Mouse (Mus musculus) liver, adult 2 months (tissue): ENCODE measurements around the gene Cnp. TPM values are rescaled to one million over a fixed set of nuclear protein-coding genes. Genes with fewer than 3 reads are reported as not detected.
A peak's percentile ranks its signal among the peaks of the same experiment; 100 is the strongest.

ENCODE experiments used
- DNase-seq: peaks from one replicate; pipeline ENCODE4 v3.0.0-alpha.2; 2011; ENCODE audit warnings: low read depth, low spot score; ENCODE audit errors: extremely low read depth
- H3K27ac ChIP-seq: fragments of 200-500 bp; replicated peaks from 2 replicates; pipeline ENCODE4 v1.5.1; 2012; ENCODE audit warnings: low read depth, mild to moderate bottlenecking, control low read depth, inconsistent platforms, low read length; ENCODE audit not compliant: insufficient read depth
- H3K27me3 ChIP-seq: fragments of 200-500 bp; 2 replicates; pipeline ENCODE4 v1.6.1; 2012; ENCODE audit warnings: mild to moderate bottlenecking, moderate library complexity, low read length, inconsistent platforms; ENCODE audit not compliant: control insufficient read depth, insufficient read depth
- H3K36me3 ChIP-seq: fragments of 200-500 bp; 2 replicates; pipeline ENCODE4 v1.6.1; 2012; ENCODE audit warnings: low read length, inconsistent platforms; ENCODE audit not compliant: control insufficient read depth, insufficient read depth
- H3K4me1 ChIP-seq: fragments of 200-500 bp; 2 replicates; pipeline ENCODE4 v1.6.1; 2011; ENCODE audit warnings: low read length; ENCODE audit not compliant: control insufficient read depth, insufficient read depth
- H3K4me3 ChIP-seq: fragments of 200-500 bp; 2 replicates; pipeline ENCODE4 v1.5.1; 2011; ENCODE audit warnings: low read depth, mild to moderate bottlenecking, control low read depth, low read length, moderate library complexity; ENCODE audit not compliant: insufficient read depth
- H3K79me2 ChIP-seq: fragments of 200-500 bp; 2 replicates; pipeline ENCODE4 v1.6.1; 2012; ENCODE audit warnings: inconsistent platforms, mild to moderate bottlenecking, low read length, moderate library complexity; ENCODE audit not compliant: control insufficient read depth, insufficient read depth
- H3K9ac ChIP-seq: fragments of 200-500 bp; 2 replicates; pipeline ENCODE4 v1.6.1; 2012; ENCODE audit warnings: low read depth, mild to moderate bottlenecking, control low read depth, inconsistent platforms, low read length
- CTCF ChIP-seq: fragments of 200-500 bp; IDR thresholded peaks from 2 replicates; pipeline ENCODE4 v1.5.1; 2011; ENCODE audit warnings: low read depth, low read length, control low read depth
- POLR2A ChIP-seq: fragments of 200-500 bp; IDR thresholded peaks from 2 replicates; pipeline ENCODE4 v1.6.1; 2011; ENCODE audit warnings: low read length, control low read depth; ENCODE audit not compliant: insufficient read depth; ENCODE audit errors: extremely low read depth
- WGBS: fragments of 180-500 bp; shearing (Covaris S2); methylation state at CpG from one replicate; pipeline ENCODE4 v1.1.7; 2018; 5-methylcytosine and 5-hydroxymethylcytosine counted together
- polyA plus RNA-seq: library from polyadenylated mRNA; depleted of rRNA; stranded (reverse); fragments of >200 nt; gene quantifications from 2 replicates; pipeline ENCODE4 v1.2.3, GENCODE M21; 2012
- total RNA-seq: library from RNA; depleted of rRNA; stranded (reverse); fragments of >200 nt; gene quantifications from 2 replicates; pipeline ENCODE4 v1.2.3, GENCODE M21; 2014

The Cnp gene
- total and polyA plus RNA-seq, 2 experiments: 11.6 to 17.3 TPM

- Histone ChIP-seq H3K4me1 (peaks cover 3% of the 10 kb centered on the region; the same call in 1 of the 2 replicates), H3K79me2 (no peaks in the 10 kb centered on the region), H3K27ac (no peak overlapping the region), H3K36me3 (no peaks in the 10 kb centered on the region), H3K9ac (no peak overlapping the region), H3K27me3 (no peaks in the 10 kb centered on the region), H3K4me3 (no peak overlapping the region)
- no peak for TF ChIP-seq CTCF
- no peak for TF ChIP-seq POLR2A
- WGBS: 71% methylated on average over 9 of the region's 9 CpGs
- DNase-seq: no peak
Measured at GRCm38 (mm10) chr11:100569789-100570188, 4.9 kb upstream of the Cnp start.

GRCm38 (mm10) chr11:100570430-100571201 is 4.1 kb upstream of the Cnp start:
- Histone ChIP-seq H3K79me2 (no peaks in the 10 kb centered on the region), H3K4me1 (peaks cover 3% of the 10 kb centered on the region; the same call in 1 of the 2 replicates), H3K4me3 (peak overlapping the region; percentile 27; the same call in 1 of the 2 replicates), H3K27ac (no peak overlapping the region), H3K36me3 (no peaks in the 10 kb centered on the region), H3K9ac (peak overlapping the region; percentile 46; the same call in 1 of the 2 replicates), H3K27me3 (no peaks in the 10 kb centered on the region)
- no peak for TF ChIP-seq POLR2A
- TF ChIP-seq CTCF: peak; percentile 78
- peak; percentile 41 for DNase-seq
- WGBS: 11% methylated on average over 8 of the region's 8 CpGs

- no peaks in the 10 kb centered on the region for H3K27me3 ChIP-seq
- 18% methylated on average over 16 of the region's 16 CpGs for WGBS
- no peaks in the 10 kb centered on the region for H3K36me3 ChIP-seq
- no peak for DNase-seq
- 0 out of 2 replicates have a peak overlapping the region, but pooled peaks have one; percentile 13 for H3K27ac ChIP-seq
- TF ChIP-seq CTCF (no peak), POLR2A (no peak)
- peak overlapping the region; percentile 46 for H3K9ac ChIP-seq
- peak overlapping the region; percentile 27 for H3K4me3 ChIP-seq
- peaks cover 3% of the 10 kb centered on the region; the same call in 1 of the 2 replicates for H3K4me1 ChIP-seq
- no peaks in the 10 kb centered on the region for H3K79me2 ChIP-seq
Measured at GRCm38 (mm10) chr11:100571202-100571567, 3.5 kb upstream of the Cnp start.

- no peaks in the 10 kb centered on the region for H3K27me3 ChIP-seq
- H3K4me1 ChIP-seq: peaks cover 3% of the 10 kb centered on the region; the same call in 1 of the 2 replicates
- H3K27ac ChIP-seq: peak overlapping the region; percentile 55
- TF ChIP-seq CTCF (no peak), POLR2A (no peak)
- no peak overlapping the region for H3K9ac ChIP-seq
- no peaks in the 10 kb centered on the region for H3K36me3 ChIP-seq
- H3K79me2 ChIP-seq: no peaks in the 10 kb centered on the region
- no peak for DNase-seq
- H3K4me3 ChIP-seq: no peak overlapping the region
- WGBS: 64% methylated on average over 3 of the region's 3 CpGs
Measured at GRCm38 (mm10) chr11:100574188-100574587, 516 bp upstream of the Cnp start.

- Histone ChIP-seq H3K27ac (no peak overlapping the region), H3K4me1 (peaks cover 3% of the 10 kb centered on the region; the same call in 1 of the 2 replicates), H3K36me3 (no peaks in the 10 kb centered on the region; the same call in 1 of the 2 replicates), H3K27me3 (no peaks in the 10 kb centered on the region), H3K9ac (peak overlapping the region; percentile 92), H3K79me2 (no peaks in the 10 kb centered on the region), H3K4me3 (peak overlapping the region; percentile 82)
- WGBS: 58% methylated on average over 2 of the region's 2 CpGs
- TF ChIP-seq POLR2A: no peak
- TF ChIP-seq CTCF: no peak
- no peak for DNase-seq
Measured at GRCm38 (mm10) chr11:100575484-100575855, 766 bp downstream of the Cnp start.

GRCm38 (mm10) chr11:100576256-100576655 is 1.6 kb downstream of the Cnp start:
- Histone ChIP-seq H3K4me1 (peaks cover 3% of the 10 kb centered on the region; the same call in 1 of the 2 replicates), H3K9ac (no peak overlapping the region; the same call in 1 of the 2 replicates), H3K27ac (no peak overlapping the region), H3K79me2 (no peaks in the 10 kb centered on the region), H3K36me3 (no peaks in the 10 kb centered on the region; the same call in 1 of the 2 replicates), H3K4me3 (no peak overlapping the region), H3K27me3 (no peaks in the 10 kb centered on the region)
- DNase-seq: no peak
- 78% methylated on average over 21 of the region's 21 CpGs for WGBS
- TF ChIP-seq CTCF (no peak), POLR2A (no peak)
